Mouse (Mus musculus) telencephalon, adult 2 months (tissue): ENCODE measurements around the gene Olfr888.

ENCODE experiments used
- DNase-seq: peaks from one replicate; pipeline ENCODE4 v3.0.0-alpha.2; 2011; ENCODE audit warnings: low read depth, low spot score

Olfr888 gene

GRCm38 (mm10) chr9:38107828-38108227 is at the start of gene Olfr888:
Olfr888 (plus strand) TSS chr9:38108128.
- DNase-seq = no peak

GRCm38 (mm10) chr9:38061022-38061421 is 46.9 kb upstream of the Olfr888 start, which contains the start of gene Olfr885:
Olfr885 (plus strand) TSS chr9:38061322.
- no peak for DNase-seq

GRCm38 (mm10) chr9:38083772-38084171 is 24.2 kb upstream of the Olfr888 start, which contains the start of gene Olfr887:
Olfr887 (plus strand) TSS chr9:38084072.
- no peak for DNase-seq

GRCm38 (mm10) chr9:38114898-38115297 is 7.0 kb downstream of the Olfr888 start, which contains the start of gene Olfr889:
Olfr889 (plus strand) TSS chr9:38115198.
- no peak for DNase-seq

GRCm38 (mm10) chr9:38142217-38142616 is 34.3 kb downstream of the Olfr888 start, which contains the start of gene Olfr890:
Olfr890 (plus strand) TSS chr9:38142517.
- DNase-seq = no peak
